Mouse (Mus musculus) kidney, adult 8-10 months (tissue): ENCODE data around the gene Large1.

ENCODE experiments used
- DNase-seq, 2 experiments: peaks; one replicate each; pipeline ENCODE4 v3.0.0; 2022

The Large1 gene

DNA sequence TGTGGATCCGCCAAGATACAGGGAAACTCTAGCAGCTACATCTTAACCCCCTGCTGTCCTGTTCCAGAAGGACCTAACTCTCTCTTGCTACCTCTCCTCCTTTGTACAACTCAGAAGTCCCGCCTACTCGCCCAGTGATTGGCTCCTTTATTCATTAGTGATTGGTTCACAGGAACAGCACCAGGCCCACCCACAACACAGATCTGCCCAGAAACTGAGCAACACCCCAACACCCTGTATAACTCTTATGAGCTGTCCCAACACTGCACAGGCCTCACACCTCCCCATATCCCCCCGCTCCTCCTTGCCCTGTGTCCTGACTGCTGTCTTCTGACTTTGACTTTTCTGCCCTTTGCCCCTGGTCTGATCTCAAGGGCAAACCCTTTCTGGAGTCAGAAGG lies 587.6 kb downstream of the Large1 start:
- DNase-seq = no peak
